Mouse (Mus musculus) hindbrain, embryonic 14.5 days (tissue): ENCODE data around the gene Lrrc49. TPM values are rescaled to one million over a fixed set of nuclear protein-coding genes. Genes with fewer than 3 reads are reported as not detected.

Experiments used
- ATAC-seq: fragments of 200-750 bp; cut with Nextera tagmentation; 2 replicates; pipeline ENCODE4 v1.8.0; 2017; ENCODE audit warnings: moderate number of reproducible peaks, mild to moderate bottlenecking, moderate TSS enrichment, moderate library complexity; ENCODE audit not compliant: low FRiP score
- DNase-seq: peaks from one replicate; pipeline ENCODE4 v3.0.0-alpha.2; 2015; ENCODE audit warnings: low spot score
- H3K27ac ChIP-seq: fragments of 300-500 bp; sonication (generic); 2 replicates; pipeline ENCODE4 v1.5.1; 2014; ENCODE audit warnings: mild to moderate bottlenecking, moderate library complexity
- H3K27me3 ChIP-seq: fragments of 300-500 bp; sonication (generic); 2 replicates; pipeline ENCODE4 v1.6.1; 2014; ENCODE audit warnings: mild to moderate bottlenecking, low read length, mixed read lengths; ENCODE audit not compliant: control insufficient read depth, insufficient read depth
- H3K36me3 ChIP-seq: fragments of 300-500 bp; sonication (generic); replicated peaks from 2 replicates; pipeline ENCODE4 v1.6.1; 2014; ENCODE audit not compliant: control insufficient read depth, insufficient read depth
- H3K4me1 ChIP-seq: fragments of 300-500 bp; sonication (generic); replicated peaks from 2 replicates; pipeline ENCODE4 v1.6.1; 2014; ENCODE audit warnings: antibody characterized with exemption, low read length, mixed read lengths; ENCODE audit not compliant: control insufficient read depth, insufficient read depth
- H3K4me2 ChIP-seq: fragments of 300-500 bp; sonication (generic); replicated peaks from 2 replicates; pipeline ENCODE4 v1.6.1; 2014; ENCODE audit warnings: mild to moderate bottlenecking, moderate library complexity
- H3K4me3 ChIP-seq: fragments of 300-500 bp; sonication (generic); replicated peaks from 2 replicates; pipeline ENCODE4 v1.5.1; 2014; ENCODE audit warnings: mild to moderate bottlenecking, low read length
- H3K9ac ChIP-seq: fragments of 300-500 bp; sonication (generic); 2 replicates; pipeline ENCODE4 v1.6.1; 2014
- H3K9me3 ChIP-seq: fragments of 300-500 bp; sonication (generic); 2 replicates; pipeline ENCODE4 v1.6.1; 2016; ENCODE audit warnings: low read length; ENCODE audit not compliant: control insufficient read depth
- WGBS: fragments of 180-500 bp; shearing (Covaris S2); extraction: QIAGEN DNeasy Blood & Tissue Kit; methylation state at CpG from one replicate; pipeline ENCODE4 v1.1.7; 2014; 5-methylcytosine and 5-hydroxymethylcytosine counted together
- polyA plus RNA-seq: library from polyadenylated mRNA; unstranded; fragments of >200 nt; fragmentation: Nextera tagmentation; extraction: Ambion mirVana; gene quantifications from 2 replicates; pipeline ENCODE4 v1.2.1, GENCODE M21; 2014

Gene Lrrc49
- polyA plus RNA-seq, 1 experiment from 2014 or later: 79.3 TPM

DNA sequence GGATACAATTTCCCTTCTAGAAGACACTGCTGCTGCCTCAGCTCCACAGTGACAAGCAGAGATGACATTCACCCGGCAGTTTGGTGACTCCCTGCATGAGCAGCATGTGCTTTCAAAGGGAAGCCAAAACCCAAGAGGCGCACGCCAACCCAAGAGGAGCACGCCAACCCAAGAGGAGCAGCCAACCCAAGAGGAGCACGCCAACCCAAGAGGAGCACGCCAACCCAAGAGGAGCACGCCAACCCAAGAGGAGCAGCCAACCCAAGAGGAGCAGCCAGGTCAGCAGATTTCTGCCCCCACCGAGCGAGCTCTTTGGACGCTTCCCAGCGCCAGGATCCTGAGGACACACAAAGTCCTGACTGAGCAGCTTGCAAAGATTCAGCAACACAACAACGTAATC, 23.6 kb downstream of the Lrrc49 start:
- ATAC-seq: no peak
- Histone ChIP-seq H3K9me3 (no peaks in the 10 kb centered on the region), H3K36me3 (peaks cover 65% of the 10 kb centered on the region), H3K4me1 (0 out of 2 replicates have a peak, but pooled peaks cover 4% of the 10 kb centered on the region), H3K4me3 (no peak overlapping the region), H3K9ac (no peak overlapping the region), H3K27me3 (no peaks in the 10 kb centered on the region), H3K4me2 (no peak overlapping the region), H3K27ac (no peak overlapping the region)
- WGBS: 98% methylated on average over 12 of the region's 12 CpGs
- DNase-seq: no peak

DNA sequence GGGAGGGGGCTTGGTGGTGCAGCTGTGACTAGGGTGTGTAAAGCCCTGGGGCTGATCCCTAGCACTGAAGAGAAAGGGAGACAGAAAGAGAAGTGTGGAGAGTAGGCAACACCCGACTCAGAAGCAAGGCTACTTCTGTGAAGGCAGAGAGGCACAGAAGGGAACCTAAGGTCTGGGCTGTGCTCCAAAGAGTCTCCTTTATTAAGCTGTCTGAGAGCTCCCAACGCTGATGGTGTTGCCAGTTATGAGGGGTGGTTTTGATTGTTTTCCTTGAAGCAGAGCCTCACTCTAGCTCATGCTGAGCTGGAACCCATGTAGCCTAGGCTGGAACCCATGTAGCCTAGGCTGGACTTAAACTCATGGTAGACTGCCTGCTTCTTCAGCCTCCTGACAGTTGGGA, 25.0 kb downstream of the Lrrc49 start:
- no peak overlapping the region for H3K27ac ChIP-seq
- no peaks in the 10 kb centered on the region for H3K27me3 ChIP-seq
- H3K4me2 ChIP-seq: no peak overlapping the region
- WGBS: 79% methylated on average over 2 of the region's 2 CpGs
- H3K9ac ChIP-seq: no peak overlapping the region
- no peaks in the 10 kb centered on the region for H3K9me3 ChIP-seq
- no peak for DNase-seq
- H3K4me3 ChIP-seq: no peak overlapping the region
- ATAC-seq: no peak
- 0 out of 2 replicates have a peak, but pooled peaks cover 4% of the 10 kb centered on the region for H3K4me1 ChIP-seq
- peaks cover 50% of the 10 kb centered on the region for H3K36me3 ChIP-seq

DNA sequence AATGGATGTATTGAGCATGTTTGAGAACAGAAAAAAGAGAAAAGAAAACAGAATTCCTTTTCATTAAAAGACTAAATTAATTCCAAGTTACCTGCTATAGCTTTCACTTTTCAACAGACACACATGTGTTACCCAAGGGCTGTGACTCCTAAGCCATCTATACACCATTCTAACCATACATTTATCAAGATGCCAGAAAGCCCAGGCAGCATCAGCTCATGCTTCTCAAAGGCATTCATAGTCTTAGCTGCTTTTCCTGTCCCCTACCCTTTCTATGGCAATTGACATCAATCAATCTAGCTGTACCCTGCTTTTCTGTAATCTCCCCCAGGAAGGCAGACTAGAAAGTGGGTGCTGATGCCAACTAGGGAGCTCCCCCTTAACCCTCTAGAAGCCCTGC, 34.4 kb downstream of the Lrrc49 start:
- peaks cover 7% of the 10 kb centered on the region; the same call in 1 of the 2 replicates for H3K36me3 ChIP-seq

DNA sequence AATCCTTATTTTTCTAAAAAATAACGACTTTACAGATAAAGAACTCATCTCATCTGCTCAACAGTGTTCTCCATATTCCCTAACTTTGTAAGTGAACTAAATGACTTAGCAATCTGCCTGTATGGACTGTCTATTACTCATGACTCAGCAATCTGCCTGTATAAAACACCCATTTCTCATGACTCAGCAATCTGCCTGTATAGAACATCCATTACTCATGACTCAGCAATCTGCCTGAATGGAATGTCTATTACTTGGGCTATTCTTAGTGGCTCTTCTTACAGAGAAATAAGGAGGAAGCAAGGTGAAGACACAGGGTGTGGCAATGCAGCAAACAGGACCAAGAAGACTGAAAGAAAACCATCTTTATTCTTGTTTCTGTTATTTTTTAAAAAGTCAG, 34.8 kb downstream of the Lrrc49 start:
- no peak for ATAC-seq
- WGBS: 93% methylated on average over 1 of the region's 1 CpGs
- no peak overlapping the region for H3K9ac ChIP-seq
- H3K4me1 ChIP-seq: peaks cover 10% of the 10 kb centered on the region; the same call in 1 of the 2 replicates
- no peak for DNase-seq
- no peak overlapping the region for H3K4me3 ChIP-seq
- H3K27me3 ChIP-seq: no peaks in the 10 kb centered on the region
- no peaks in the 10 kb centered on the region for H3K9me3 ChIP-seq
- H3K36me3 ChIP-seq: peaks cover 7% of the 10 kb centered on the region; the same call in 1 of the 2 replicates
- no peak overlapping the region for H3K27ac ChIP-seq
- H3K4me2 ChIP-seq: no peak overlapping the region

More for the DNA sequence above, 34.4 kb downstream of the Lrrc49 start:
- no peaks in the 10 kb centered on the region for H3K9me3 ChIP-seq
- H3K27me3 ChIP-seq: no peaks in the 10 kb centered on the region
- no peak overlapping the region for H3K9ac ChIP-seq
- ATAC-seq: no peak
- H3K4me1 ChIP-seq: peaks cover 8% of the 10 kb centered on the region; the same call in 1 of the 2 replicates
- H3K4me3 ChIP-seq: no peak overlapping the region
- no peak for DNase-seq
- H3K4me2 ChIP-seq: no peak overlapping the region
- no peak overlapping the region for H3K27ac ChIP-seq

DNA sequence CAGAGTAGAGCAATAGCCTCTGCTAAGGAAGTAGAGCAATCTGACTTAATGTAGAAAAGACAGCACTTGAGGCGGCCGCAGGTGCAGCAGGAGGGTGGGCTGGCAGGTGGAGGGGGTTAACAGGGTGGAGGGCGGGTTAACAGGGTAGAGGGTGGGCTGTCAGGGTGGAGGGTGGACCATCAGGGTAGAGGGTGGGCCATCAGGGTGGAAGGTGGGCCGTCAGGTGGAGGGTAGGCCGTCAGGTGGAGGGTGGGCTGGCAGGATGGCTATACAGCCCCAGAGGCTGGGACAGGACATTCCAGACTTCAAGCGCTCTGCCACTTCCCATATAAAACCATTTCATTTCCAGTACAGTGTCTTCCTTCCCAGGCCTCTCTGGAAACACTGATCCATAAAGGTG, 37.7 kb downstream of the Lrrc49 start:
- no peaks in the 10 kb centered on the region for H3K27me3 ChIP-seq
- H3K4me3 ChIP-seq: no peak overlapping the region
- peaks cover 10% of the 10 kb centered on the region; the same call in 1 of the 2 replicates for H3K4me1 ChIP-seq
- ATAC-seq (no peak), DNase-seq (no peak)
- peaks cover 7% of the 10 kb centered on the region; the same call in 1 of the 2 replicates for H3K36me3 ChIP-seq
- peak overlapping the region; percentile 76; the same call in 1 of the 2 replicates for H3K27ac ChIP-seq
- H3K9ac ChIP-seq: 0 out of 2 replicates have a peak overlapping the region, but pooled peaks have one; percentile 16
- WGBS: 69% methylated on average over 6 of the region's 6 CpGs
- H3K9me3 ChIP-seq: no peaks in the 10 kb centered on the region
- no peak overlapping the region for H3K4me2 ChIP-seq

DNA sequence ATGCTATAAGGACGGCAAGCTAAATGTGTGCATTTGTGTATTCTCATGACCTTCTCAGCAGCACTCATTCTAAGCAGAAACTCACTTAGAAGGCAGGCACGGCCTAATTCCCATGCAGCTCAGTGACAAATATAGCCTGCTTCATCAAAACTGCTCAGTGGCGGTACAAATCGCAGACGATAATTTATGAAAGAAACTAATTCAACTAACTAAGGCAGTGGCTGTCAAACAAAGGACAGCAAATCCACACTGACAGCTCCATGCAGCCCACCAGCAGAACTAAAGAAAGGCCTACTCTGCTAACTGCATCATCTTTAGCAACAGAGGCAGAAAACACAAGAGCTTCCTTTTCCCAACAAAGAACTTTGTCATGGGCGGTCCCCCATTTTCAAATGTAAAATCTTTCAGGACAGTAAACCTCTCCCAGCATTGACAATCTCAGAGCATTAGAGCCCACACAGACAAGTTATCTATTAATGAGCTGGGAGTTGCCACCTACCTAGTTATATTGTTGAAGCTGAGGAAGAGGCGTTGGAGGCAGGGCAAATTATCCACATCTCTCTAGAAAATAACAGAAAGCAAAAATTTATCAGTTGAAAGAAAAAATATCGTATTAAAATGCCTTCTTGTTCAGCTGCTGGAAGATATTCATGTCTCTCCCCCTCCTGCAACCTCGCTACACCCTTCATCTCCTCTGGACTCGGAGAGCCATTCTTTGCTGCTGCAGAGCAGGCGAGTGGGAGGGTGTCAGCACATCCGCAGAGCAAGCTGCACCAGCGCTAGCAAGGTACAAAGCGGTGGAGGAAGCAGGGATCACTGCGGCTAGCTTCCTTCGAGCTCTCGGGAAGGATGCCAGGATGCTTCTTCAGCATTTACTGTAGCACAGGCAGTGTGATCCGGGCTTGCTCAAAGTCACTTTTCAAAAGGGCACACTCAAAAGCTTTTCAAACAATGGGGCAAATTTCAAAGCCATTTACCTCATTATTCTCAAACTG, 38.7 kb downstream of the Lrrc49 start:
- H3K4me3 ChIP-seq: peak overlapping the region; percentile 9; the same call in 1 of the 2 replicates
- no peaks in the 10 kb centered on the region for H3K27me3 ChIP-seq
- peak overlapping the region; percentile 33 for H3K4me2 ChIP-seq
- peak overlapping the region; percentile 76 for H3K27ac ChIP-seq
- WGBS: 19% methylated on average over 18 of the region's 18 CpGs
- DNase-seq (peak; percentile 73), ATAC-seq (no peak)
- peaks cover 10% of the 10 kb centered on the region; the same call in 1 of the 2 replicates for H3K4me1 ChIP-seq
- H3K9ac ChIP-seq: peak overlapping the region; percentile 52
- H3K36me3 ChIP-seq: peaks cover 7% of the 10 kb centered on the region; the same call in 1 of the 2 replicates
- H3K9me3 ChIP-seq: no peaks in the 10 kb centered on the region

DNA sequence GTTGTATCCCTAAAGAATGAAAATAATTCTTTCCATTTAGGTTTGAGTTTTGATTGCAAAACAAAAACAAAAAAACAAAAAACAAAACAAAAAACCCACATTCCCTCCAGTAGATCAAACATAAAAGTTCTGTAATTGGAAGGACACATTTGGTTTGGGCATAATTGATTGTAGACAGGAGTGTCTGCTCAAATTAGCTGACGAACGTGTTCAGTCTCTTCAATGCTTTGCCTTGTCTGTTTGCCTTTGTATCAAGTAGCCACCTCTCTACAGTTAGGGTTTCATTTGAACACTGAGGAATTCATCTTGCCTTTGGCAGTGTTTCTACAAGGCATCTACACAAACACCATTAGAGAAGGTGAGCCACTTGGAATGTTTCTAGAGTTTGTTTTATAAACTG, 54.4 kb downstream of the Lrrc49 start:
- no peaks in the 10 kb centered on the region for H3K4me1 ChIP-seq
- H3K4me2 ChIP-seq: no peak overlapping the region
- H3K27ac ChIP-seq: no peak overlapping the region
- H3K9ac ChIP-seq: no peak overlapping the region
- no peaks in the 10 kb centered on the region for H3K27me3 ChIP-seq
- no peak for ATAC-seq
- WGBS: 69% methylated on average over 2 of the region's 2 CpGs
- H3K9me3 ChIP-seq: no peaks in the 10 kb centered on the region
- no peak overlapping the region for H3K4me3 ChIP-seq
- H3K36me3 ChIP-seq: 0 out of 2 replicates have a peak, but pooled peaks cover 12% of the 10 kb centered on the region
- no peak for DNase-seq

DNA sequence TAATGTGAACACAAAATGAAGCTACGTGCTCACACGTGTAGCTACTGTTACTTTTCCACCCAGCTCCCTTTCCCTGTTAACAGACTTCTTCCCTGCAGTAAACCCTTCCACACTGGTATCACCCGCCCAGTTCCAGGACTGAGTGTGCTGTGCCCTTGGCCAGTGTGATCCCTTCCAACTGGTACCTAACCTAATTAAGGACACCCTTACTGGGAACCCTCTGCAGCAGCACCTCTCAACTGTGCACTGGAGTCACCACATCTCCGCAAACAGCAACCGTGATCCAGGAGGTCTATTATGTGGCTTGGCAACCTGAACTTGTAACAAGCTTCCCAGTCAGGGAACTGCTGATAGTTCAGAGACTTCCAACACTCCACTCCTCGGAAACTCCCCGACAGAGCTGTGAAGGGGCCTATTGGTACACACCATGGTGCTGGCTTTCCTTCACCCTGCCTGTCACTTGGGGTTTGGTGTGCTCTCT, 61.6 kb downstream of the Lrrc49 start:
- no peak overlapping the region for H3K4me2 ChIP-seq
- H3K9ac ChIP-seq: no peak overlapping the region
- no peaks in the 10 kb centered on the region for H3K27me3 ChIP-seq
- peaks cover 17% of the 10 kb centered on the region for H3K4me1 ChIP-seq
- H3K36me3 ChIP-seq: 0 out of 2 replicates have a peak, but pooled peaks cover 5% of the 10 kb centered on the region
- WGBS: 69% methylated on average over 7 of the region's 7 CpGs
- peak overlapping the region; percentile 54 for H3K27ac ChIP-seq
- DNase-seq (no peak), ATAC-seq (0 out of 2 replicates have a peak, but pooled peaks have one; percentile 4)
- no peak overlapping the region for H3K4me3 ChIP-seq
- H3K9me3 ChIP-seq: no peaks in the 10 kb centered on the region

DNA sequence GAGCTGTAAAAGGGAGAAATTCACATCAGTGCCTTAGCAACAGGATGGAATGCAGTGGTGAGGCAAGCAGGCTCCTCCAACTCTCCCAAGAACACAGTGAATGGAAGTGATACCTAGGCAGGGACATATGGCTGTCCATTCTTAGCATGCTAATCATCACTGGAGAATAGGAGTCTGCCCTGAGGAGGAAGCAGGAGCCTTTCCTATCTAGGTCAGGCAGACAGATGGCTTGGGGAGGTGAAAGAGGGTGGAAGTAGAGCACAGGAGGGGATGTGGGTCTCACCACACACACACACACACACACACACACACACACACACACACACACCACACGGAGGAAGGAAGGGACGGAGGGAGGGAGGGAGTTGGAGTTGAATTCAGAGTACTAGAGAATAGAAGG, 62.1 kb downstream of the Lrrc49 start:
- WGBS: 50% methylated on average over 1 of the region's 2 CpGs
- no peak for DNase-seq
- H3K9me3 ChIP-seq: no peaks in the 10 kb centered on the region
- H3K9ac ChIP-seq: no peak overlapping the region
- peak; percentile 27; the same call in 1 of the 2 replicates for ATAC-seq
- H3K27me3 ChIP-seq: no peaks in the 10 kb centered on the region
- peak overlapping the region; percentile 54 for H3K27ac ChIP-seq
- H3K36me3 ChIP-seq: peaks cover 2% of the 10 kb centered on the region; the same call in 1 of the 2 replicates
- peaks cover 17% of the 10 kb centered on the region for H3K4me1 ChIP-seq
- H3K4me3 ChIP-seq: no peak overlapping the region
- H3K4me2 ChIP-seq: no peak overlapping the region
